Mouse (Mus musculus) CH12.LX (cell line): ENCODE measurements around the gene Fam229a.
"Not testable (repeated sequence)": the region's sequence is repeated elsewhere in the genome, so short reads cannot be mapped to it uniquely, and the experiment has no call there.

Experiments used
- CTCF ChIP-seq, 2 experiments: IDR thresholded peaks in 1 of 2; conservative IDR thresholded peaks in 1 of 2; 2 replicates each; pipeline ENCODE4 v1.5.1; 2011 to 2012; ENCODE audit warnings: low read depth in 2 of 2, low read length in 2 of 2, improper control_type of control experiment in 1 of 2, inconsistent platforms in 1 of 2, mild to moderate bottlenecking in 1 of 2, moderate library complexity in 1 of 2
- EP300 ChIP-seq: IDR thresholded peaks from 2 replicates; pipeline ENCODE4 v1.6.1; 2011; ENCODE audit warnings: low read length, improper control_type of control experiment
- GABPA ChIP-seq: IDR thresholded peaks from 2 replicates; pipeline ENCODE4 v1.6.1; 2012; ENCODE audit warnings: low read depth, low read length, improper control_type of control experiment, inconsistent platforms; ENCODE audit not compliant: insufficient replicate concordance
- NRF1 ChIP-seq: IDR thresholded peaks from 2 replicates; pipeline ENCODE4 v1.6.1; 2014; ENCODE audit warnings: low read depth, mild to moderate bottlenecking, inconsistent platforms, low read length, improper control_type of control experiment, moderate library complexity

- not testable (repeated sequence) for TF ChIP-seq CTCF (conservative IDR thresholded peaks at IDR 0.05 in 1 of 2, IDR thresholded peaks at IDR 0.05 in 1 of 2; ENCODE audit: low read depth in 2 of 2, low read length in 2 of 2); NRF1; EP300; GABPA
Observed at GRCm38 (mm10) chr4:129528901-129529300, 37.9 kb downstream of the Fam229a start.
